Mouse (Mus musculus): ENCODE results near the gene Klhl12. TPM values are rescaled to one million over a fixed set of nuclear protein-coding genes. Genes with fewer than 3 reads are reported as not detected.

Gene Klhl12
- 15.9 and 19.9 TPM in 2 replicates for polyA plus RNA-seq (2015; fragmentation: Nextera tagmentation; extraction: Ambion mirVana)

GRCm38 (mm10) chr1:134454904-134455824 is at the start of gene Klhl12:
Gene Klhl12, plus strand, starts transcription at chr1:134455531.
- H3K27ac ChIP-seq (replicated peaks): peak within 1 kb of the TSS; percentile 83
- WGBS: under 1% methylated on average over 61 of the region's 61 CpGs

GRCm38 (mm10) chr1:134406414-134406771 is 48.9 kb upstream of the Klhl12 start:
- Histone ChIP-seq H3K36me3 (peaks cover 42% of the 10 kb centered on the region), H3K27ac (replicated peaks) (peak overlapping the region; percentile 76), H3K9ac (peak overlapping the region; percentile 92), H3K4me2 (peak overlapping the region; percentile 93), H3K4me1 (peaks cover 11% of the 10 kb centered on the region), H3K4me3 (peak overlapping the region; percentile 90), H3K9me3 (no peaks in the 10 kb centered on the region), H3K27me3 (replicated peaks) (no peaks in the 10 kb centered on the region)
- WGBS: 25% methylated on average over 8 of the region's 8 CpGs
- no peak for ATAC-seq (ENCODE audit: extremely low read depth, insufficient number of reproducible peaks, low FRiP score, low TSS enrichment)

More at GRCm38 (mm10) chr1:134454904-134455824, at the start of gene Klhl12:
- Histone ChIP-seq H3K4me1 (peaks cover 15% of the 10 kb centered on the region), H3K27me3 (replicated peaks) (peaks cover 6% of the 10 kb centered on the region), H3K4me3 (peak within 1 kb of the TSS; percentile 99), H3K4me2 (peak within 1 kb of the TSS; percentile 91), H3K9ac (peak within 1 kb of the TSS; percentile 96), H3K9me3 (no peaks in the 10 kb centered on the region), H3K36me3 (peaks cover 21% of the 10 kb centered on the region)
- ATAC-seq (ENCODE audit: extremely low read depth, insufficient number of reproducible peaks, low FRiP score, low TSS enrichment): peak; percentile 96

GRCm38 (mm10) chr1:134408080-134408479 is 47.3 kb upstream of the Klhl12 start:
- Histone ChIP-seq H3K27me3 (replicated peaks) (no peaks in the 10 kb centered on the region), H3K9ac (no peak overlapping the region), H3K9me3 (no peaks in the 10 kb centered on the region; the same call in 1 of the 2 replicates), H3K27ac (replicated peaks) (no peak overlapping the region), H3K36me3 (peaks cover 54% of the 10 kb centered on the region), H3K4me3 (no peak overlapping the region), H3K4me1 (peaks cover 11% of the 10 kb centered on the region), H3K4me2 (no peak overlapping the region)
- 87% methylated on average over 8 of the region's 8 CpGs for WGBS
- ATAC-seq (ENCODE audit: extremely low read depth, insufficient number of reproducible peaks, low FRiP score, low TSS enrichment): no peak

- no peaks in the 10 kb centered on the region; the same call in 1 of the 2 replicates for H3K9me3 ChIP-seq
- H3K9ac ChIP-seq: no peak overlapping the region
- H3K4me2 ChIP-seq: no peak overlapping the region
- peaks cover 22% of the 10 kb centered on the region for H3K4me1 ChIP-seq
- no peak overlapping the region for H3K27ac ChIP-seq (replicated peaks)
- H3K4me3 ChIP-seq: no peak overlapping the region
- H3K27me3 ChIP-seq (replicated peaks): no peaks in the 10 kb centered on the region
- peaks cover 54% of the 10 kb centered on the region for H3K36me3 ChIP-seq
- 89% methylated on average over 9 of the region's 9 CpGs for WGBS
- no peak for ATAC-seq (ENCODE audit: extremely low read depth, insufficient number of reproducible peaks, low FRiP score, low TSS enrichment)
These were observed 43.4 kb upstream of the Klhl12 start for GRCm38 (mm10) chr1:134411706-134412629.

GRCm38 (mm10) chr1:134414038-134414437 is 41.3 kb upstream of the Klhl12 start:
- Histone ChIP-seq H3K4me2 (peak overlapping the region; percentile 85; the same call in 1 of the 2 replicates), H3K27ac (replicated peaks) (peak overlapping the region; percentile 96; the same call in 1 of the 2 replicates), H3K9me3 (no peaks in the 10 kb centered on the region; the same call in 1 of the 2 replicates)

GRCm38 (mm10) chr1:134414501-134415167 is 40.7 kb upstream of the Klhl12 start:
- Histone ChIP-seq H3K4me1 (peaks cover 46% of the 10 kb centered on the region), H3K9me3 (no peaks in the 10 kb centered on the region; the same call in 1 of the 2 replicates), H3K36me3 (peaks cover 32% of the 10 kb centered on the region), H3K27ac (replicated peaks) (peak overlapping the region; percentile 96), H3K27me3 (replicated peaks) (no peaks in the 10 kb centered on the region), H3K4me2 (peak overlapping the region; percentile 85), H3K4me3 (peak overlapping the region; percentile 94), H3K9ac (peak overlapping the region; percentile 96)
- WGBS: 13% methylated on average over 11 of the region's 11 CpGs
- ATAC-seq (ENCODE audit: extremely low read depth, insufficient number of reproducible peaks, low FRiP score, low TSS enrichment): no peak; the same call in 1 of the 2 replicates

More at GRCm38 (mm10) chr1:134414038-134414437, 41.3 kb upstream of the Klhl12 start:
- H3K27me3 ChIP-seq (replicated peaks): no peaks in the 10 kb centered on the region
- H3K4me3 ChIP-seq: no peak overlapping the region
- H3K36me3 ChIP-seq: peaks cover 38% of the 10 kb centered on the region
- no peak for ATAC-seq (ENCODE audit: extremely low read depth, insufficient number of reproducible peaks, low FRiP score, low TSS enrichment)
- peaks cover 40% of the 10 kb centered on the region for H3K4me1 ChIP-seq
- whole genome bisulfite sequencing: 42% methylated on average over 2 of the region's 2 CpGs
- peak overlapping the region; percentile 96 for H3K9ac ChIP-seq

GRCm38 (mm10) chr1:134415168-134415831 is 40.0 kb upstream of the Klhl12 start, which contains the start of gene Adipor1:
Gene Adipor1, plus strand, starts transcription at chr1:134415378.
- peaks cover 53% of the 10 kb centered on the region for H3K4me1 ChIP-seq
- WGBS: under 1% methylated on average over 74 of the region's 77 CpGs
- peak; percentile 98 for ATAC-seq (ENCODE audit: extremely low read depth, insufficient number of reproducible peaks, low FRiP score, low TSS enrichment)

GRCm38 (mm10) chr1:134418414-134418975 is 36.8 kb upstream of the Klhl12 start:
- Histone ChIP-seq H3K9ac (peak overlapping the region; percentile 65), H3K9me3 (no peaks in the 10 kb centered on the region), H3K36me3 (peaks cover 11% of the 10 kb centered on the region), H3K4me2 (peak overlapping the region; percentile 85), H3K27me3 (replicated peaks) (no peaks in the 10 kb centered on the region), H3K4me1 (peaks cover 80% of the 10 kb centered on the region), H3K4me3 (peak overlapping the region; percentile 94; the same call in 1 of the 2 replicates), H3K27ac (replicated peaks) (peak overlapping the region; percentile 76)
- 56% methylated on average over 2 of the region's 2 CpGs for WGBS
- no peak for ATAC-seq (ENCODE audit: extremely low read depth, insufficient number of reproducible peaks, low FRiP score, low TSS enrichment)

More at GRCm38 (mm10) chr1:134415168-134415831, 40.0 kb upstream of the Klhl12 start, which contains the start of gene Adipor1:
- Histone ChIP-seq H3K36me3 (peaks cover 25% of the 10 kb centered on the region), H3K4me2 (peak within 1 kb of the TSS; percentile 85), H3K4me3 (peak within 1 kb of the TSS; percentile 94), H3K27ac (replicated peaks) (peak within 1 kb of the TSS; percentile 96), H3K27me3 (replicated peaks) (no peaks in the 10 kb centered on the region), H3K9me3 (no peaks in the 10 kb centered on the region; the same call in 1 of the 2 replicates), H3K9ac (peak within 1 kb of the TSS; percentile 96)

- ATAC-seq (ENCODE audit: extremely low read depth, insufficient number of reproducible peaks, low FRiP score, low TSS enrichment): no peak
- Histone ChIP-seq H3K4me3 (peak overlapping the region; percentile 94; the same call in 1 of the 2 replicates), H3K27ac (replicated peaks) (peak overlapping the region; percentile 76), H3K36me3 (peaks cover 17% of the 10 kb centered on the region), H3K4me1 (peaks cover 81% of the 10 kb centered on the region), H3K9me3 (no peaks in the 10 kb centered on the region), H3K9ac (0 out of 2 replicates have a peak overlapping the region, but pooled peaks have one; percentile 44), H3K4me2 (peak overlapping the region; percentile 85), H3K27me3 (replicated peaks) (no peaks in the 10 kb centered on the region)
- 30% methylated on average over 1 of the region's 1 CpGs for WGBS
These were observed 36.2 kb upstream of the Klhl12 start for GRCm38 (mm10) chr1:134419176-134419575.

All from heart, embryonic 13.5 days (tissue).